Mouse (Mus musculus) midbrain, postnatal 0 days (tissue): ENCODE results near the gene Rnf185. TPM values are rescaled to one million over a fixed set of nuclear protein-coding genes. Genes with fewer than 3 reads are reported as not detected.

Experiments used
- ATAC-seq: fragments of 200-750 bp; cut with Nextera tagmentation; 2 replicates; pipeline ENCODE4 v1.8.0; 2017; ENCODE audit warnings: moderate number of reproducible peaks, mild to moderate bottlenecking, moderate TSS enrichment, moderate library complexity; ENCODE audit not compliant: low FRiP score
- DNase-seq: peaks from one replicate; pipeline ENCODE4 v3.0.0-alpha.2; 2015; ENCODE audit warnings: low spot score
- H3K27ac ChIP-seq: fragments of 300-500 bp; sonication (generic); 2 replicates; pipeline ENCODE4 v1.5.1; 2014; ENCODE audit warnings: low read depth, mild to moderate bottlenecking, low read length, mixed read lengths
- H3K27me3 ChIP-seq: fragments of 300-500 bp; sonication (generic); 2 replicates; pipeline ENCODE4 v1.6.1; 2014; ENCODE audit warnings: low read length, control low read depth, mixed read lengths; ENCODE audit not compliant: insufficient read depth
- H3K36me3 ChIP-seq: fragments of 300-500 bp; sonication (generic); 2 replicates; pipeline ENCODE4 v1.6.1; 2014; ENCODE audit warnings: low read length, control low read depth, mixed read lengths; ENCODE audit not compliant: insufficient read depth
- H3K4me1 ChIP-seq: fragments of 300-500 bp; sonication (generic); 2 replicates; pipeline ENCODE4 v1.6.1; 2014; ENCODE audit warnings: mild to moderate bottlenecking, control low read depth, antibody characterized with exemption, low read length, mixed read lengths; ENCODE audit not compliant: insufficient read depth
- H3K4me2 ChIP-seq: fragments of 300-500 bp; sonication (generic); 2 replicates; pipeline ENCODE4 v1.6.1; 2014; ENCODE audit warnings: low read depth, mild to moderate bottlenecking, low read length, mixed read lengths; ENCODE audit not compliant: poor library complexity, severe bottlenecking
- H3K4me3 ChIP-seq: fragments of 300-500 bp; sonication (generic); 2 replicates; pipeline ENCODE4 v1.5.1; 2014; ENCODE audit warnings: low read depth, mild to moderate bottlenecking, low read length, moderate library complexity
- H3K9ac ChIP-seq: fragments of 300-500 bp; sonication (generic); replicated peaks from 2 replicates; pipeline ENCODE4 v1.6.1; 2014; ENCODE audit warnings: mild to moderate bottlenecking, low read length, moderate library complexity, mixed read lengths; ENCODE audit not compliant: poor library complexity, severe bottlenecking
- H3K9me3 ChIP-seq: fragments of 300-500 bp; sonication (generic); 2 replicates; pipeline ENCODE4 v1.6.1; 2016; ENCODE audit warnings: low read length, control low read depth
- CTCF ChIP-seq: IDR thresholded peaks from 2 replicates; pipeline ENCODE4 v1.5.1; 2016; ENCODE audit warnings: antibody characterized with exemption, mild to moderate bottlenecking
- WGBS: fragments of 180-500 bp; shearing (Covaris S2); extraction: QIAGEN DNeasy Blood & Tissue Kit; methylation state at CpG from one replicate; pipeline ENCODE4 v1.1.7; 2014; 5-methylcytosine and 5-hydroxymethylcytosine counted together
- polyA plus RNA-seq: library from polyadenylated mRNA; unstranded; fragments of >200 nt; fragmentation: Nextera tagmentation; extraction: Ambion mirVana; gene quantifications from 2 replicates; pipeline ENCODE4 v1.2.1, GENCODE M21; 2015
- total RNA-seq: library from RNA; depleted of rRNA; stranded (reverse); fragments of >200 nt; gene quantifications from 2 replicates; pipeline ENCODE4 v1.2.3, GENCODE M21; 2014; rRNA removed

Rnf185 gene
- total RNA-seq (43.6 and 46.8 TPM in 2 replicates), polyA plus RNA-seq (36.9 and 39.6 TPM in 2 replicates)

DNA sequence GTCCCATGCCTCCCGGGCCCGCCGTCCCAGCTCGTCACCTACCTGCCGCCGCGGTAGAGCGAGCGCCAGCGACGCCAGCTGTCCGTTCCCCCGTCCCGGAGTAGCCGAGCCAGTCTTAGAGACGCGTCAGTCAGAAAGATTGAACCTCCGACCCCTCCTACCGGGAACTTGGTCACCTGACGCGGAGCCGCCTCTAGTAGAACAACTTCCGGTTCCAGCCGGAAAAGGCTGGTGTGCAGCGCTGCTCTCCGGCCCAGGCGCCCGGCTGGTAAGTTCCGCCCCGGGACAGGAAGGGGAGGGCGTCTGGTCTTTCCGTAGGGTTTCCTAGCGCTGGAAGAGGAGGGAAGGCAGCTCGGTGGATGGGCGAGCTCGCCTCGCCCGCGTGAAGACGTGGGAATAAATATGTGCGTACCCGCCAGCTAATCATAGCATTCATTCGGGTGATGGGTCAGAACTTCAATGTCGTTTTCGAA, at the start of gene Rnf185:
TSS of gene Rnf185 (minus strand) at position 197 of the 473 bp plus-strand sequence.
- under 1% methylated on average over 45 of the region's 45 CpGs for WGBS
- H3K4me2 ChIP-seq: peak within 1 kb of the TSS; percentile 79

GRCm38 (mm10) chr11:3497296-3497695, 45.1 kb upstream of the Rnf185 start:
- H3K4me3 ChIP-seq: no peak overlapping the region
- no peaks in the 10 kb centered on the region for H3K9me3 ChIP-seq
- DNase-seq (no peak), ATAC-seq (no peak)
- H3K9ac ChIP-seq: no peak overlapping the region
- H3K4me2 ChIP-seq: no peak overlapping the region
- H3K27ac ChIP-seq: no peak overlapping the region
- TF ChIP-seq CTCF: no peak
- H3K4me1 ChIP-seq: no peaks in the 10 kb centered on the region
- H3K36me3 ChIP-seq: peaks cover 9% of the 10 kb centered on the region; the same call in 1 of the 2 replicates
- 100% methylated on average over 1 of the region's 1 CpGs for WGBS
- no peaks in the 10 kb centered on the region for H3K27me3 ChIP-seq

More for the DNA sequence above, at the start of gene Rnf185:
- no peaks in the 10 kb centered on the region for H3K27me3 ChIP-seq
- H3K9me3 ChIP-seq: no peaks in the 10 kb centered on the region
- TF ChIP-seq CTCF: no peak
- H3K36me3 ChIP-seq: no peaks in the 10 kb centered on the region
- H3K27ac ChIP-seq: peak within 1 kb of the TSS; percentile 84
- peak within 1 kb of the TSS; percentile 86 for H3K4me3 ChIP-seq
- DNase-seq (peak; percentile 98), ATAC-seq (peak; percentile 98)
- peaks cover 11% of the 10 kb centered on the region for H3K4me1 ChIP-seq
- peak within 1 kb of the TSS; percentile 74 for H3K9ac ChIP-seq

DNA sequence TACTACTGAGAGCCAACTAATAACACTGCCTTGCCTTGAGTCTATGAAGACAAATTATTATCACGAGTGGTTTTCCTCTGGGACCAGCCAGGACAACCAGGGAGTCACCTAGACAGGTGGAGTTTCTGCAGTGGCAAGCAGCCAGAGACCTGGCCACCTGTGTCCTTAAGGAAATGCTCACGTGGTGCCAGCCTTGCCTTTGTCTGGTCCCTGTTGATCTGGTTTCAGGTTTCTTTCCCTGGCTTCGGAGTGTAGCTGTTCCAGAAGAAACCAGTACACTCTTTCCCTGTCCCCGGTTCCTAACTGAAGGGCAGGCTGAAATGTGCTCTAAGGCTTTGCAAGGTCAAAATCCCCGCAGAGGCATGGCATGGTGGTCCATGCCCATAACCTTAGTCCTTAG, 44.6 kb upstream of the Rnf185 start:
- ATAC-seq: no peak
- Histone ChIP-seq H3K9me3 (no peaks in the 10 kb centered on the region), H3K4me3 (no peak overlapping the region), H3K36me3 (peaks cover 7% of the 10 kb centered on the region; the same call in 1 of the 2 replicates), H3K4me1 (no peaks in the 10 kb centered on the region), H3K4me2 (no peak overlapping the region), H3K27me3 (no peaks in the 10 kb centered on the region), H3K27ac (no peak overlapping the region), H3K9ac (no peak overlapping the region)
- DNase-seq: no peak
- 60% methylated on average over 5 of the region's 5 CpGs for WGBS
- TF ChIP-seq CTCF: no peak

DNA sequence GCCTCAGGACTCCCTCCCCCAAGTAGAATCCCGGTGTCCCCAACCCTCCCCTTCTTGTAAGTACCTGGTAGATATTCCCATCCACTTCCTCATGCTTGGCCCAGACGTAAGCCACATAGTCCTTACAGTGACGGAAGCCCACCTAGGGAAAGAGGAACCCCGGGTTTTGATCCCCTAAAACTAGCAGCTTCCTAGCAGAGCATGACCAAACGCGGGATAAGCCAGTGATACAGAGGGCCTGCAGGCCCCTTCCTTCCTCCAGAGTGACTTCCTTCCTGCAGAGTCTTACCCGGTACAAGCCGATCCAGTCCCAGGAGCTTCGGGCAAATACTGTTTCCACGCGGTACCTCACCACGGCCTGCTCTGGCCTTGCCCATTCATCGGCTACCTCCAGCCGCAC, 43.3 kb upstream of the Rnf185 start:
- H3K9ac ChIP-seq: no peak overlapping the region
- DNase-seq (no peak), ATAC-seq (no peak)
- no peaks in the 10 kb centered on the region for H3K4me1 ChIP-seq
- H3K27ac ChIP-seq: no peak overlapping the region
- TF ChIP-seq CTCF: no peak
- H3K36me3 ChIP-seq: peaks cover 7% of the 10 kb centered on the region; the same call in 1 of the 2 replicates
- no peak overlapping the region for H3K4me2 ChIP-seq
- 91% methylated on average over 14 of the region's 14 CpGs for WGBS
- H3K4me3 ChIP-seq: no peak overlapping the region
- H3K27me3 ChIP-seq: no peaks in the 10 kb centered on the region
- no peaks in the 10 kb centered on the region for H3K9me3 ChIP-seq

- WGBS: 81% methylated on average over 13 of the region's 17 CpGs
These were observed 42.7 kb upstream of the Rnf185 start for GRCm38 (mm10) chr11:3494857-3495256.

GRCm38 (mm10) chr11:3492748-3493147, 40.6 kb upstream of the Rnf185 start:
- H3K27me3 ChIP-seq: no peaks in the 10 kb centered on the region
- no peak for TF ChIP-seq CTCF
- H3K4me3 ChIP-seq: no peak overlapping the region
- ATAC-seq (no peak), DNase-seq (no peak)
- H3K4me1 ChIP-seq: no peaks in the 10 kb centered on the region
- no peak overlapping the region for H3K27ac ChIP-seq
- no peak overlapping the region for H3K4me2 ChIP-seq
- 77% methylated on average over 4 of the region's 4 CpGs for WGBS
- H3K9ac ChIP-seq: no peak overlapping the region
- no peaks in the 10 kb centered on the region for H3K9me3 ChIP-seq
- H3K36me3 ChIP-seq: no peaks in the 10 kb centered on the region

More at GRCm38 (mm10) chr11:3494857-3495256, 42.7 kb upstream of the Rnf185 start:
- ATAC-seq (no peak), DNase-seq (no peak)
- Histone ChIP-seq H3K27ac (no peak overlapping the region), H3K9ac (no peak overlapping the region), H3K9me3 (no peaks in the 10 kb centered on the region), H3K4me3 (no peak overlapping the region), H3K4me1 (no peaks in the 10 kb centered on the region), H3K4me2 (no peak overlapping the region), H3K27me3 (no peaks in the 10 kb centered on the region), H3K36me3 (peaks cover 7% of the 10 kb centered on the region; the same call in 1 of the 2 replicates)
- TF ChIP-seq CTCF: no peak
